Mouse (Mus musculus) neutrophil, adult 5-6 weeks (primary cell): ENCODE results near the gene Mrpl20. TPM values are rescaled to one million over a fixed set of nuclear protein-coding genes. Genes with fewer than 3 reads are reported as not detected.

Experiments used
- ATAC-seq: fragments of 151-379, 151-347 bp; 2 replicates; pipeline ENCODE4 v1.8.0; 2017; ENCODE audit warnings: mild to moderate bottlenecking, moderate TSS enrichment; ENCODE audit not compliant: insufficient number of reproducible peaks, poor library complexity, low FRiP score, severe bottlenecking; ENCODE audit errors: extremely low read depth
- total RNA-seq: library from RNA; stranded (forward); fragments of 200-1000 nt; gene quantifications from 2 replicates; pipeline ENCODE4 v1.2.3, GENCODE M21; 2017

The Mrpl20 gene
- total RNA-seq, 1 experiment from 2014 or later: 33.5 TPM

- no peak for ATAC-seq
Observed at GRCm38 (mm10) chr4:155821025-155821424, 18.3 kb downstream of the Mrpl20 start.

- ATAC-seq: no peak
Observed at GRCm38 (mm10) chr4:155823443-155823842, 20.8 kb downstream of the Mrpl20 start.

GRCm38 (mm10) chr4:155829866-155830265 is 27.2 kb downstream of the Mrpl20 start:
- no peak for ATAC-seq

- ATAC-seq: no peak
Observed at GRCm38 (mm10) chr4:155830596-155830995, 27.9 kb downstream of the Mrpl20 start.

- peak; percentile 85 for ATAC-seq
Observed at GRCm38 (mm10) chr4:155831205-155831766, 28.6 kb downstream of the Mrpl20 start, which contains the start of gene Aurkaip1. Gene Aurkaip1 (plus strand): TSS chr4:155831272.

GRCm38 (mm10) chr4:155831831-155832230 is 29.2 kb downstream of the Mrpl20 start:
- no peak for ATAC-seq

GRCm38 (mm10) chr4:155832321-155832720 is 29.6 kb downstream of the Mrpl20 start:
- no peak for ATAC-seq

GRCm38 (mm10) chr4:155833234-155833633 is 30.6 kb downstream of the Mrpl20 start:
- ATAC-seq: peak; percentile 36; the same call in 1 of the 2 replicates

- ATAC-seq: peak; percentile 30; the same call in 1 of the 2 replicates
Observed at GRCm38 (mm10) chr4:155833836-155834235, 31.2 kb downstream of the Mrpl20 start.

- ATAC-seq: no peak
Observed at GRCm38 (mm10) chr4:155837404-155838010, 34.8 kb downstream of the Mrpl20 start.

GRCm38 (mm10) chr4:155838187-155839153 is 35.8 kb downstream of the Mrpl20 start:
- no peak for ATAC-seq

GRCm38 (mm10) chr4:155839483-155839910 is 36.8 kb downstream of the Mrpl20 start, which contains the start of gene Mxra8:
Gene Mxra8 (plus strand): TSS chr4:155839680.
- ATAC-seq: no peak

- no peak for ATAC-seq
Observed at GRCm38 (mm10) chr4:155840076-155841002, 37.7 kb downstream of the Mrpl20 start.

- ATAC-seq: peak; percentile 68
Observed at GRCm38 (mm10) chr4:155841003-155841454, 38.4 kb downstream of the Mrpl20 start.

GRCm38 (mm10) chr4:155841651-155842270 is 39.1 kb downstream of the Mrpl20 start:
- ATAC-seq: no peak

GRCm38 (mm10) chr4:155843231-155843630 is 40.6 kb downstream of the Mrpl20 start:
- no peak for ATAC-seq

GRCm38 (mm10) chr4:155846871-155847578 is 44.3 kb downstream of the Mrpl20 start, which contains the start of gene Dvl1:
Gene Dvl1 (plus strand): TSS chr4:155847402.
- ATAC-seq: peak; percentile 67
